Mouse (Mus musculus) stomach, postnatal 0 days (tissue): Measurements from ENCODE around the gene Pld6.

Experiments used
- CTCF ChIP-seq: IDR thresholded peaks from 2 replicates; pipeline ENCODE4 v1.5.1; 2016; ENCODE audit warnings: antibody characterized with exemption, low read depth, mild to moderate bottlenecking, moderate library complexity
- EP300 ChIP-seq: optimal IDR thresholded peaks from 2 replicates; pipeline ENCODE3; 2016; ENCODE audit warnings: antibody characterized with exemption

DNA sequence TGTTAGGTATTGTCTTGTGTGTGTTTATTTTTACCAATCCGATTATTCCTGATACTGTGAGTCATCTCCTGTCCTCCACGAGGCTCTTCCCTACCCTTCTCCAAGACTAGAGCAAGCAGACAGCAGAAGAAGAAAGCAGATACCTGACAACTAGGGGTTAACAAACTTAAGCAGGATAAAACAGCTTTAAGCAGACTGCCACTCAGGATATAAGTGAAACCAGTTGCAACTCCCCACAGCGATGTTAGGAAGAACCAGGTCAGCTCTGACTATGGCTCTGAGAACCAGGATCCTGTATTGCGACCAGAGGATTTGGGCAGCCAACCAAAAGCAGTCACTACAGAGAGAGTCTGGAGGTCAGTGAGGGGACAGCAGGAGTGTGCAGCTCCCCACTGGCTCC is 23.8 kb upstream of the Pld6 start:
- TF ChIP-seq CTCF (no peak), EP300 (no peak)
